Mouse (Mus musculus) midbrain, postnatal 0 days (tissue): ENCODE measurements at regions not wholly inside any gene's neighbourhood (a gene's known extent, or its start where the extent isn't known, plus 50 kb on each side); places are given as distances from the start of the nearest gene placed in this dataset.

Experiments
- ATAC-seq: fragments of 200-750 bp; cut with Nextera tagmentation; 2 replicates; pipeline ENCODE4 v1.8.0; 2017; ENCODE audit warnings: moderate number of reproducible peaks, mild to moderate bottlenecking, moderate TSS enrichment, moderate library complexity; ENCODE audit not compliant: low FRiP score
- DNase-seq: peaks from one replicate; pipeline ENCODE4 v3.0.0-alpha.2; 2015; ENCODE audit warnings: low spot score
- H3K27ac ChIP-seq: fragments of 300-500 bp; sonication (generic); 2 replicates; pipeline ENCODE4 v1.5.1; 2014; ENCODE audit warnings: low read depth, mild to moderate bottlenecking, low read length, mixed read lengths
- H3K27me3 ChIP-seq: fragments of 300-500 bp; sonication (generic); 2 replicates; pipeline ENCODE4 v1.6.1; 2014; ENCODE audit warnings: low read length, control low read depth, mixed read lengths; ENCODE audit not compliant: insufficient read depth
- H3K36me3 ChIP-seq: fragments of 300-500 bp; sonication (generic); 2 replicates; pipeline ENCODE4 v1.6.1; 2014; ENCODE audit warnings: low read length, control low read depth, mixed read lengths; ENCODE audit not compliant: insufficient read depth
- H3K4me1 ChIP-seq: fragments of 300-500 bp; sonication (generic); 2 replicates; pipeline ENCODE4 v1.6.1; 2014; ENCODE audit warnings: mild to moderate bottlenecking, control low read depth, antibody characterized with exemption, low read length, mixed read lengths; ENCODE audit not compliant: insufficient read depth
- H3K4me2 ChIP-seq: fragments of 300-500 bp; sonication (generic); 2 replicates; pipeline ENCODE4 v1.6.1; 2014; ENCODE audit warnings: low read depth, mild to moderate bottlenecking, low read length, mixed read lengths; ENCODE audit not compliant: poor library complexity, severe bottlenecking
- H3K4me3 ChIP-seq: fragments of 300-500 bp; sonication (generic); 2 replicates; pipeline ENCODE4 v1.5.1; 2014; ENCODE audit warnings: low read depth, mild to moderate bottlenecking, low read length, moderate library complexity
- H3K9ac ChIP-seq: fragments of 300-500 bp; sonication (generic); replicated peaks from 2 replicates; pipeline ENCODE4 v1.6.1; 2014; ENCODE audit warnings: mild to moderate bottlenecking, low read length, moderate library complexity, mixed read lengths; ENCODE audit not compliant: poor library complexity, severe bottlenecking
- H3K9me3 ChIP-seq: fragments of 300-500 bp; sonication (generic); 2 replicates; pipeline ENCODE4 v1.6.1; 2016; ENCODE audit warnings: low read length, control low read depth
- CTCF ChIP-seq: IDR thresholded peaks from 2 replicates; pipeline ENCODE4 v1.5.1; 2016; ENCODE audit warnings: antibody characterized with exemption, mild to moderate bottlenecking
- WGBS: fragments of 180-500 bp; shearing (Covaris S2); extraction: QIAGEN DNeasy Blood & Tissue Kit; methylation state at CpG from one replicate; pipeline ENCODE4 v1.1.7; 2014; 5-methylcytosine and 5-hydroxymethylcytosine counted together

DNA sequence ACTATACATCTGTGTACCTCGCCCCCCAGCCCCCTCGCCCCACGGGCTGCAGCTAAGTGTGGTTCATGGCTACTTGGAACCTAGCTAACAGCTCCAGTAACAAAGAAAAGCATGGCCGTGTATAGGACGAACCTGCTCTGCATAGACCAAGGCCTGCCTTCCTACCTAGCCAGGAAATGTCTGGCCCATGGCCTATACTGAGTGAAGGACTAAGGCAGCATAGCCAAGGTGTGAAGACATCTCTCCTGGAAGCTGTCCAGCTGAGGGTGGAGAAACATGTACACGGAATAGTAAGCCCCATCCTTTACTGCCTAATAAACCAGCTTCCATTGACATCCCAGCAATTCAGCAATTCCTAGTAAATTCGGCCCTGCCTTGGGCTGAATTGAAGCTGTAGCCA lies 183.6 kb upstream of the Tbc1d5 start:
- DNase-seq: no peak
- no peak overlapping the region for H3K4me2 ChIP-seq
- H3K27me3 ChIP-seq: no peaks in the 10 kb centered on the region
- H3K4me3 ChIP-seq: no peak overlapping the region
- no peaks in the 10 kb centered on the region for H3K4me1 ChIP-seq
- TF ChIP-seq CTCF: no peak
- 96% methylated on average over 7 of the region's 7 CpGs for WGBS
- no peaks in the 10 kb centered on the region for H3K9me3 ChIP-seq
- H3K27ac ChIP-seq: no peak overlapping the region
- H3K9ac ChIP-seq: no peak overlapping the region
- no peak for ATAC-seq
- no peaks in the 10 kb centered on the region for H3K36me3 ChIP-seq

DNA sequence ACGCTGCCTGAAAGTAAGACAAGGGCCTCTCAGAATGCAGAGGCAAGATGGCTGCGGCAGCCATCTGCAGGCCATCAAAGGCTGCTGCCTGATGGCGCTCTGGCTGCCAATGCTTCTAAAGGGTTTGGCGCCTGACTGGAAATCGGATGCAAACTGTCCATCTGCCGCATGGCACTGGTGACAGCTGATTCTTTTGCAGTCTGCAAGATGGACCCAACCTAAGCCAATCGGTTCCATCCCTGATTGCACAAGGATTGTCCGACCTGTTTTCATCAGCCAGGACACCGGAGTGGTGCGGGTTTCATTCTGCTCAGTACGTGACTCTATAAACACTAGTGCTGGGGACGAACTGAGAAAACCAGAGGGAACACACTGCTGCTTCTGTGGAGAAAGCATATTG lies 183.1 kb upstream of the Tbc1d5 start:
- H3K27ac ChIP-seq: no peak overlapping the region
- no peak overlapping the region for H3K4me3 ChIP-seq
- no peaks in the 10 kb centered on the region for H3K9me3 ChIP-seq
- ATAC-seq (no peak), DNase-seq (no peak)
- H3K4me1 ChIP-seq: no peaks in the 10 kb centered on the region
- H3K4me2 ChIP-seq: no peak overlapping the region
- no peaks in the 10 kb centered on the region for H3K36me3 ChIP-seq
- H3K9ac ChIP-seq: no peak overlapping the region
- 95% methylated on average over 12 of the region's 12 CpGs for WGBS
- no peaks in the 10 kb centered on the region for H3K27me3 ChIP-seq
- TF ChIP-seq CTCF: no peak

DNA sequence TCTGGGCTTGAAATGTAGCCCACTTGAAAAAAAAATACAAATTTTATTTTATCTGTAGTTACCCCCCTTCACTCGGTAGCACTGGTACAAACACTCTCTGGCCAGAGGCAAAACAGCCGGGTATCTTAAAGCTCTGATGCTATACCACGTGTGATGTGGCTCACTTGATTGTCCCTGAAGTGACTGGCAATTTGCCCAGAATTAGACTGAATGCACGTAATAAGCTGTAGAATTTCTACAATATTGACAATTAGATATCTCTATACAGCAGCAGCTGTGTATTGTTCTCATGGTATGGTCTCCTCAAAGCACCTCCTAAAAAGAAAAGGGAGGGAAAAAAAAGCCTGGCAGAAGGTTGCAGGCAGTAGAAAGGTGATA lies 179.2 kb upstream of the Tbc1d5 start:
- 15% methylated on average over 4 of the region's 4 CpGs for WGBS
- no peaks in the 10 kb centered on the region for H3K36me3 ChIP-seq
- H3K27me3 ChIP-seq: no peaks in the 10 kb centered on the region
- H3K27ac ChIP-seq: no peak overlapping the region
- no peak overlapping the region for H3K9ac ChIP-seq
- TF ChIP-seq CTCF: no peak
- no peaks in the 10 kb centered on the region for H3K4me1 ChIP-seq
- peak; percentile 61 for DNase-seq
- ATAC-seq: peak; percentile 76; the same call in 1 of the 2 replicates
- no peaks in the 10 kb centered on the region for H3K9me3 ChIP-seq
- no peak overlapping the region for H3K4me2 ChIP-seq
- H3K4me3 ChIP-seq: no peak overlapping the region

DNA sequence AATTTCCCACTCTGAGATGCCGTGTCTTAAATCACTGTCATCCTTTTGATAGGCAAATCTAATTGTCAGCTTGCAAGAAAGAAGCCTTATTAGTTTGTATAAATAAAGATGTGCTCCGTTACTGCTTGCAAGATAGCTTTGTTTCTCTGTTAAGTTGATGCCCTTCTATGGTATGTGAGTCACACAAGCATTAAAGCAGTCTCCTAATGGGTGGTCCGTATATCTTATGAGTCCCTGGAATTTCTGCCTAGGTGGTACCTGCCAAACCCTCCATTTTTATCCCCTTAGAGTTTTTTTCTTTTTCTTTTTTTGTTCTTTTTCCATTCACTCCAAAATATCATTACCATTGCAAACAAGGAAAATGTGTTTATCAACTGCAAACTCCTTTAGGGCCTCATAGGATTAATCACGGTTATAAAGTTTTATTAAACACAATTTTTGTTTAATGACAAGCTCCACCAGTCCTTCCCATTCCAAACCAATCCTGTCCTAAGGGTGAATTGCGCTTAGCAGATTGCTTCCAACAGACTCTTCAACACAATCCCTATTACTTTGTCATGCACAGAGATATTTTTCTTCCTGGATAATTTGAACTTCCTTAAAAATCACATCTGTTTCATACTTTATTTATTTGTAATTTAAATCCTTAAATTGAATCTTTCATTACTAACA lies 178.7 kb upstream of the Tbc1d5 start:
- H3K9ac ChIP-seq: no peak overlapping the region
- no peak for TF ChIP-seq CTCF
- no peaks in the 10 kb centered on the region for H3K36me3 ChIP-seq
- no peak overlapping the region for H3K4me3 ChIP-seq
- H3K4me2 ChIP-seq: no peak overlapping the region
- DNase-seq (no peak), ATAC-seq (no peak)
- H3K4me1 ChIP-seq: no peaks in the 10 kb centered on the region
- WGBS: 48% methylated on average over 5 of the region's 5 CpGs
- no peaks in the 10 kb centered on the region for H3K27me3 ChIP-seq
- H3K9me3 ChIP-seq: no peaks in the 10 kb centered on the region
- H3K27ac ChIP-seq: no peak overlapping the region

GRCm38 (mm10) chr17:51356447-51356846 lies 177.3 kb upstream of the Tbc1d5 start:
- Histone ChIP-seq H3K9me3 (no peaks in the 10 kb centered on the region), H3K4me2 (no peak overlapping the region), H3K4me3 (no peak overlapping the region), H3K27ac (no peak overlapping the region), H3K4me1 (no peaks in the 10 kb centered on the region), H3K27me3 (no peaks in the 10 kb centered on the region), H3K9ac (no peak overlapping the region), H3K36me3 (no peaks in the 10 kb centered on the region)
- TF ChIP-seq CTCF: no peak
- WGBS: 54% methylated on average over 8 of the region's 8 CpGs
- peak; percentile 19 for DNase-seq
- ATAC-seq: no peak

DNA sequence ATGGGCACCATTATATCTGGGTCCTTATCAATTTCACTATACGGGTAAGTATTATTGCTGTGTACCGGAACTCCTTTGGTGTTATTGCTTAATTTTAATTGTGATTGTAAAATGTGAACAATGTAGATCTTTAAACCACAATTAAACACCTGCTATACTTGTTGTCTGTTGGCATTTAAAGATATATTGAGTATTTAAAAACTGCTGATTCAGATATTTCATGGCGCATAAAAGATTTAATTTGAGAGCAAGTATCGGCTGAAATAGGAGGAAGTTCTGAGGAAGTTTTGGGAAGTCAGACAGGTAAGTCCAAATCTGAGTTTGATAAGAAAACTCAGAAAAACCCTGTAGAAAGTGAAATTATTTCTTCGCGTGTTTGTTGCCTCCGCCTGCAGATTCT lies 142.7 kb upstream of the Tbc1d5 start:
- WGBS: 81% methylated on average over 7 of the region's 7 CpGs
- no peak overlapping the region for H3K4me2 ChIP-seq
- ATAC-seq: no peak

More for the DNA sequence above, 142.7 kb upstream of the Tbc1d5 start:
- DNase-seq: no peak
- Histone ChIP-seq H3K4me1 (no peaks in the 10 kb centered on the region), H3K9me3 (no peaks in the 10 kb centered on the region), H3K4me3 (no peak overlapping the region), H3K27ac (no peak overlapping the region), H3K27me3 (no peaks in the 10 kb centered on the region), H3K9ac (no peak overlapping the region), H3K36me3 (no peaks in the 10 kb centered on the region)
- TF ChIP-seq CTCF: no peak
